Mouse (Mus musculus) lung, embryonic 16.5 days (tissue): ENCODE measurements around the gene Olfr1357. TPM values are rescaled to one million over a fixed set of nuclear protein-coding genes. Genes with fewer than 3 reads are reported as not detected.

Source experiments
- ATAC-seq: fragments of 200-750 bp; cut with Nextera tagmentation; 2 replicates; pipeline ENCODE4 v1.8.0; 2017; ENCODE audit warnings: low read depth, mild to moderate bottlenecking, moderate library complexity
- H3K27ac ChIP-seq: fragments of 300-500 bp; sonication (generic); 2 replicates; pipeline ENCODE4 v1.5.1; 2014; ENCODE audit warnings: mild to moderate bottlenecking, control low read depth, low read length
- H3K27me3 ChIP-seq: fragments of 300-500 bp; sonication (generic); 2 replicates; pipeline ENCODE4 v1.6.1; 2014; ENCODE audit warnings: low read depth, low read length, mixed read lengths; ENCODE audit not compliant: control insufficient read depth, insufficient read depth
- H3K36me3 ChIP-seq: fragments of 300-500 bp; sonication (generic); 2 replicates; pipeline ENCODE4 v1.6.1; 2014; ENCODE audit warnings: low read length; ENCODE audit not compliant: control insufficient read depth, insufficient read depth
- H3K4me1 ChIP-seq: fragments of 300-500 bp; sonication (generic); replicated peaks from 2 replicates; pipeline ENCODE4 v1.6.1; 2014; ENCODE audit warnings: low read length, mixed read lengths; ENCODE audit not compliant: control insufficient read depth, insufficient read depth
- H3K4me2 ChIP-seq: fragments of 300-500 bp; sonication (generic); 2 replicates; pipeline ENCODE4 v1.6.1; 2014; ENCODE audit warnings: low read depth, low read length, control low read depth
- H3K4me3 ChIP-seq: fragments of 300-500 bp; sonication (generic); 2 replicates; pipeline ENCODE4 v1.5.1; 2014; ENCODE audit warnings: mild to moderate bottlenecking, low read length, control low read depth
- H3K9ac ChIP-seq: fragments of 300-500 bp; sonication (generic); 2 replicates; pipeline ENCODE4 v1.6.1; 2014; ENCODE audit warnings: low read length, control low read depth
- H3K9me3 ChIP-seq: fragments of 300-500 bp; sonication (generic); 2 replicates; pipeline ENCODE4 v1.6.1; 2016; ENCODE audit warnings: low read length; ENCODE audit not compliant: control insufficient read depth
- WGBS: fragments of 180-500 bp; shearing (Covaris S2); extraction: QIAGEN DNeasy Blood & Tissue Kit; methylation state at CpG from one replicate; pipeline ENCODE4 v1.1.7; 2014; 5-methylcytosine and 5-hydroxymethylcytosine counted together
- polyA plus RNA-seq: library from polyadenylated mRNA; unstranded; fragments of >200 nt; fragmentation: Nextera tagmentation; extraction: Ambion mirVana; gene quantifications from 2 replicates; pipeline ENCODE4 v1.2.1, GENCODE M21; 2015

Olfr1357 gene
- polyA plus RNA-seq, 1 experiment from 2014 or later, result not detected

DNA sequence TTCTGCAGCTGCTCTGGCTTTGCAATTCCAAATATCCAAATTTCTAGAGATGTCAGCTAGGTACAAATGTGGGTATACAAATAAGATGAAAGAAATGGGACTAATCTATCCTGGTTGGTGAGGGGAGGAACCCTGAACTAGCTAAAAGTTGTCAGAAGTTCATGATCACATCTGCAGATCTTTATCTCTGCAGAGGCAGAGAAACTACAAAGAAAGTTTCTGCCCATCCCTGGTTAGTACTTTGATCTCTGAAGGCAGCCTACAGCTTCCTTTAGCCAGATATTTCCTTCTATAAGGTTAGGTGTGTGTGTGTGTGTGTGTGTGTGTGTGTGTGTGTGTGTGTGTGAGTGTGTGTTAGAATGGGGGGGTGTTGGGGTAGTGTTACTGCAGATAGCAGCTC is 23.3 kb downstream of the Olfr1357 start:
- Histone ChIP-seq H3K27me3 (no peaks in the 10 kb centered on the region), H3K4me1 (peaks cover 12% of the 10 kb centered on the region), H3K4me3 (no peak overlapping the region), H3K27ac (no peak overlapping the region), H3K9ac (no peak overlapping the region), H3K36me3 (no peaks in the 10 kb centered on the region), H3K4me2 (no peak overlapping the region), H3K9me3 (no peaks in the 10 kb centered on the region)
- no peak for ATAC-seq

DNA sequence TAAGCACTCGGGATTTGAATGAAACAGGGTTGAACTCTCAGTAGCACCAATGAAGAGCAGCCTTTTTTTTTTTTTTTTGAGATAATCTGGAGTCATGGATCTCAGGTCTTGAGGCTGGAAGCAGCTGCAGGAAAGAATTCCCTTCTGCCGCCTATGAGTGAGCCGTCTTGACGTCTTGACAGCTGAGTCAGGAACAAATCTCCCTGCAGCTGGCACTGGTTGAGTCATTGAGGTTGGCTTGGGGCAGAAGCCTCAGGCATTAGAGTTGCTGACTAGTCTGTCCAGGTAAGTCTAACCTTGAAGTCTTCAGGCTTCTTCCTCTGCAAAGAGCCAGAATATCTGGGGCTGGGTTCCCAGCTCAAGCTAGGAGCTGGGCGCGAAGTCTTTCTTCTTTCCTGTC is 23.7 kb downstream of the Olfr1357 start:
- ATAC-seq, result no peak
- WGBS, result 75% methylated on average over 6 of the region's 6 CpGs
- no peaks in the 10 kb centered on the region for H3K27me3 ChIP-seq
- no peak overlapping the region for H3K4me3 ChIP-seq
- no peak overlapping the region for H3K4me2 ChIP-seq
- no peaks in the 10 kb centered on the region for H3K9me3 ChIP-seq
- peaks cover 12% of the 10 kb centered on the region for H3K4me1 ChIP-seq
- peaks cover 2% of the 10 kb centered on the region for H3K36me3 ChIP-seq
- no peak overlapping the region for H3K27ac ChIP-seq
- H3K9ac ChIP-seq, result no peak overlapping the region

DNA sequence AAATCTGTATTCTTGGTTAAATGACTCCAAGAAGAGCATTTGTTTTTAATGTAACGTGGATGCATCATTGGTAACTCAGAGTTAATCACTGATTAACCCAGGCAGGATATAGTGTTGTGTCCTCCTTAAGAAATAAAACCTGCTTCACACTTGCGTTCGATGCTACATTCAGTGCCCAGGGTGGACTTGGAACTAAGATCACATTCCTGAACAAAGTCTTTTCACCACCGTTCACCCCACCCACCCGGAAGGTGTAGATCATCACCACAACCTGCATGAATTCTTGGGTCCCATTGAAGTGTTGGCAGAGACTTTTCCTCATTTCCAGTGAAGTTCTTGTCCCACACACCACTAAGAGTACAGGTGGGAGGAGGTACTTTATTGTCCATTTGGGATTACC is 24.1 kb downstream of the Olfr1357 start:
- Histone ChIP-seq H3K4me2 (no peak overlapping the region), H3K27me3 (no peaks in the 10 kb centered on the region), H3K27ac (no peak overlapping the region), H3K9ac (no peak overlapping the region), H3K4me3 (no peak overlapping the region), H3K4me1 (peaks cover 12% of the 10 kb centered on the region), H3K9me3 (no peaks in the 10 kb centered on the region), H3K36me3 (peaks cover 6% of the 10 kb centered on the region)
- no peak for ATAC-seq
- WGBS, result 88% methylated on average over 5 of the region's 5 CpGs

DNA sequence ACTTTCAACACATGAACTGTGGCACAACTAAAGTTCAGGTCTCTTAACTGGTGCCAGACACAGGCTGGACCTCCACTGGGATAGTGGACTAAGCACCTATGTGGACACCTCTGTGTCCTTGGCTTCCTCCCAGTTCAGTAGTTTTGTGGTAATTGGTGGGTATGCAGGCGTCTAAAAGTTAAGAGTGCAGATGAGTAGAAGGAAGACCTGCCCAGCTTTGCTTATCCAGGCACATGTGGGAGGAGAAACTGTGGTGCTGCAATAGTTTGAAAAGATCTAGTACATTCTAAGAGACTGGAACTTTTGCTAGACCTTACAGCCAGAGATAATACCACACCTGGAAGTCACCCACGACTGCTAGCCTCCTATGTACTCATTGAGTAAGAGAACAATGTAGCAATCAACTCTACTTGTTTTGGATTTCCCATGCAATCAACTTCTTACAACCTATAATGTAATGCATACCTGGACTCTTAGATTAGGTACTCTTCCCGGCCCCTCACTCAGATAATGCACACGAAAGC is 25.0 kb downstream of the Olfr1357 start:
- H3K9ac ChIP-seq, result no peak overlapping the region
- peaks cover 12% of the 10 kb centered on the region for H3K4me1 ChIP-seq
- H3K27me3 ChIP-seq, result no peaks in the 10 kb centered on the region
- no peak overlapping the region for H3K4me3 ChIP-seq
- 81% methylated on average over 4 of the region's 4 CpGs for WGBS
- peaks cover 12% of the 10 kb centered on the region for H3K36me3 ChIP-seq
- no peak for ATAC-seq
- no peaks in the 10 kb centered on the region for H3K9me3 ChIP-seq
- no peak overlapping the region for H3K4me2 ChIP-seq
- no peak overlapping the region for H3K27ac ChIP-seq

DNA sequence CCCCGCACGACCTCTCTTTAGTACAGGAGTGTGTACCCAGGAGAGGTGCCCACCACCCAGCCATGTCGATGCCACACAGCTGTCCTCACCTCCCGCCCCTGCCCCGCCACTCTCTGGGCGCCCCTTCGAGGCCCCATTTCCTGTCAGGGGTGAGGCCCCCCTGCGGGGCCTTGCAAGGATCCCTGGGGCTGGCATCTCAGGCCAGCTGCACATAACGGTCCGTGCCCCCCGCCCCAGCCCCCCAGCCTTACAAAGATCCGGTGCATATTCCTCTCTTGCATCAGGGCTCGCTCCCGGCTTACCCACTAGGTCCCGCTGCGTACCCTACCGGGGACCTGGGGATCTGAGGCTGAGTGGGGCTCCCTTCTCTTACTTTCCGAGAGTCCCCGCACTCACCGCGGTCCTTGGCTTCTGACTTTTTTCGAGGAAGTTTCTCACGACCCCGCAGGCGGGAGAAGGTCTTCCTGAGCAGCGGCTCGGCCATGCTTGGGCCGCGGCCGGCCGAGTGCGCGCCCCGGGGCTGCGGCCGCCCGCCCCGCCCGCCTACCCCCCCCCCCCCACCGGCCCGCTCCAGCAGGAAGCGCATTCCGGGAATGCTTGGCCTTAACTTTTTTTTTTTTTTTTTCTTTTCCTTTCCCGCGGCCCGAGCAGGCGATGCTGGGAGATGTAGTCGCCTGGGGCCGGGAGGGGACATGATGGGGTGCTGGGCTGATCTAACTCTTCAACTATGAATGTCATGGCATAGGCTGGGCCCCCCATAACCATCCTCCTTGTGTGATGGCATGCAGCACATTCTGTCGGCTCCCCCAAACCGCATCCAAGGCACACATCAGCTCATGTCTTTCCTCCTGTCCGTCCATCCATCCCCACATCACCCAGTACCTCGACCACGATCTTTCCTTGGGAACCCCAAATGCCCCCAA is 26.2 kb downstream of the Olfr1357 start, which contains the start of gene Syde1:
TSS of gene Syde1 (minus strand) at position 559 of the 923 bp plus-strand sequence.
- peak; percentile 82 for ATAC-seq
- peak within 1 kb of the TSS; percentile 89 for H3K27ac ChIP-seq
- H3K4me2 ChIP-seq, result peak within 1 kb of the TSS; percentile 65
- H3K9me3 ChIP-seq, result no peaks in the 10 kb centered on the region
- peaks cover 12% of the 10 kb centered on the region for H3K4me1 ChIP-seq
- peaks cover 20% of the 10 kb centered on the region for H3K36me3 ChIP-seq
- 3% methylated on average over 40 of the region's 54 CpGs for WGBS
- H3K9ac ChIP-seq, result peak within 1 kb of the TSS; percentile 77
- no peaks in the 10 kb centered on the region for H3K27me3 ChIP-seq
- peak within 1 kb of the TSS; percentile 60 for H3K4me3 ChIP-seq

DNA sequence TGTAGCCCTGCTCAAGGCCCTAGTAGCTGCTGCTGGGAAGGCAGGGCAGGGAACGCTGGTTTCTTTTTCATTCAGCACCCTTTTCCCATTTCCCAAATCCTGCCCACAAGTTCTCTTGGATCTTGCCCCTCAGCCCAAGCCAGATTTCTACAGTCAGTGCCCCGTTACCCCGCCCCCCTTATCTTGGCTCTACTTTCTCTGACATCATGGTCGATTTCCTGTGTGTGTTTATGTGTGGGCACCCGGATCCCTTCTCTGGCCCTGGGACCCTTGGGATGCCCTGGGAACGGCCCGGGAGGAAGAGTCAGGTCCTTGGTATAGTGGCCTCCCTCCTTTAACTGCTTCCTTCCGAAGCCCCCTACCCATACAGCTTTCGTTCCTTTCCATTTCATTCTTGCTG is 27.1 kb downstream of the Olfr1357 start:
- peak overlapping the region; percentile 65 for H3K4me2 ChIP-seq
- peaks cover 12% of the 10 kb centered on the region for H3K4me1 ChIP-seq
- H3K4me3 ChIP-seq, result peak overlapping the region; percentile 60
- no peaks in the 10 kb centered on the region for H3K27me3 ChIP-seq
- peak overlapping the region; percentile 77 for H3K9ac ChIP-seq
- WGBS, result 12% methylated on average over 9 of the region's 9 CpGs
- peak overlapping the region; percentile 89 for H3K27ac ChIP-seq
- peak; percentile 61 for ATAC-seq
- H3K9me3 ChIP-seq, result no peaks in the 10 kb centered on the region
- peaks cover 27% of the 10 kb centered on the region for H3K36me3 ChIP-seq

DNA sequence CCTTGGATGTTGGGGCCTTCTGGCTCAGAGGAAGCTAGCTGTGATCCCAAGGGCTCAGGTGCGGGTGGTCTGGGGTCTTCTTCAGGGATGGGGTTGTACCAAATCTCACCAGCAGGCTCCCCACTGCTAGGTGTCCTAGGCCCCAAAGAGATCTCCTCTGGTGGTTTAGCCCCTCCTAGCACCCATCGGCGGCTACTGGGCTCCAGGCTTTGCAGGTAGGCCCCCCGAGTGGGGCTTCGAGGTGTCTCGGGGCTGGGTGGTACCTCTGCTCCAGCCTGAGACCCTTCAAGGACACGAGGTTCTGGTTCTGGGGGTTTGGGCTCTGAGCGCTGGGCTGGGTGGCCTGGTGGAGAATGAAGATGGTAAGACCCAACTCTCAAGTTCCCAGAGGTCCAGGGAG is 28.0 kb downstream of the Olfr1357 start:
- ATAC-seq, result no peak
- WGBS, result 93% methylated on average over 8 of the region's 8 CpGs
- Histone ChIP-seq H3K9ac (peak overlapping the region; percentile 77; the same call in 1 of the 2 replicates), H3K9me3 (no peaks in the 10 kb centered on the region), H3K4me2 (peak overlapping the region; percentile 65), H3K4me1 (peaks cover 12% of the 10 kb centered on the region), H3K27ac (no peak overlapping the region), H3K27me3 (no peaks in the 10 kb centered on the region), H3K36me3 (peaks cover 35% of the 10 kb centered on the region), H3K4me3 (peak overlapping the region; percentile 60)

DNA sequence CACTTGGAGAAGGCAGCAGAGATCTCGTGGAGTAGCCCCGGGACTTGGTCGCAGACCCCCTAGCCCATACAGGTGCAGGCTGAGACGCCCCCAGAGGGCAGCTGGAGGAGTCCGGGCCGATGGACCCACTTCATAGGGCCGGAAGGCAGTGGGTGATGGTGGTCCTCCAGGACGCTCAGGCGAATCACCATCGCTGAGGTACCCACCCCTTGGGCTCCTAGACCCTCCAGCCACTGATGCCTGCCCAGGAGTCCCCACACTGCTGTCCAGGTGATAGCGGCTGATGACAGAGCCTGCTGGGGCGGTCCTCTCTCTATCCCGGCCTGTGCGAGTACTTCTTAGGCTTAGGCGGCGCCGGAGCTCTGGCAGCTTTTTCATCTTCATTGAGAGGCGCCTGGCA is 28.6 kb downstream of the Olfr1357 start:
- no peak for ATAC-seq
- Histone ChIP-seq H3K27me3 (no peaks in the 10 kb centered on the region), H3K4me1 (peaks cover 12% of the 10 kb centered on the region), H3K27ac (no peak overlapping the region), H3K9me3 (no peaks in the 10 kb centered on the region), H3K9ac (no peak overlapping the region), H3K36me3 (peaks cover 40% of the 10 kb centered on the region), H3K4me3 (no peak overlapping the region), H3K4me2 (no peak overlapping the region)
- WGBS, result 90% methylated on average over 18 of the region's 18 CpGs

DNA sequence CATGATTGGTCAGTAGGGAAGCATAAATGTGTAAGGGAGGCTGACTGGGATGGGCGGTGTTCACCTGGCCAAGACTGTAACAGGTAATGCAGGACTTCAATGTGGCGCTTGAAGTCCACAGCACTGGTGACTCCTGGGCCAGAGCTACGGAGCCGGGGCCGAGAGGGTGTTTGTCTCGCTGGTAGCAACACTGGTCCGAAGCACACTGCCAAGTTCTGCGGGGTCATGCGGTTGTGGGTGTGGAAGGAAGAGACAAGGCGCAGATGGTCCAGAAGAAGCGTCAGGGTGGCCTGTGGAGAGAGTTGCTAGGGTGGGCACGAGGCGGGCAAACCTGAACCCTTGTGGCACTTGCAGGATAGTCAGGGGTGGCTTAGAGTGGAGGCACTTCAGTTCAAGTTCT is 31.8 kb downstream of the Olfr1357 start:
- H3K27me3 ChIP-seq, result no peaks in the 10 kb centered on the region
- H3K4me1 ChIP-seq, result peaks cover 9% of the 10 kb centered on the region
- H3K9ac ChIP-seq, result no peak overlapping the region
- H3K27ac ChIP-seq, result no peak overlapping the region
- ATAC-seq, result no peak
- WGBS, result 92% methylated on average over 13 of the region's 13 CpGs
- H3K36me3 ChIP-seq, result peaks cover 50% of the 10 kb centered on the region
- H3K9me3 ChIP-seq, result no peaks in the 10 kb centered on the region
- H3K4me2 ChIP-seq, result no peak overlapping the region
- no peak overlapping the region for H3K4me3 ChIP-seq
